Mouse (Mus musculus) heart, adult 18-20 months (tissue): ENCODE measurements around the gene Itih5. TPM values are rescaled to one million over a fixed set of nuclear protein-coding genes. Genes with fewer than 3 reads are reported as not detected.

ENCODE experiments used
- total RNA-seq, 2 experiments: library from RNA; stranded (reverse); gene quantifications; 2 replicates each; pipeline ENCODE4 v1.2.3; 2021

Gene Itih5
- total RNA-seq, 2 experiments from 2014 or later, result 4.2 to 6.0 TPM

Other genes starting within 250 kb of the Itih5 start
- gene Taf3, start 105.0 kb upstream of the Itih5 start, total RNA-seq, result 1 to 10 TPM; 8.2 to 8.4 TPM
- gene Atp5c1, start 73.1 kb upstream of the Itih5 start, total RNA-seq, result 1,000 to 10,000 TPM; 1,460 to 1,539 TPM
- gene Kin, start 73.0 kb upstream of the Itih5 start, total RNA-seq, result 1 to 10 TPM; 7.8 to 9.4 TPM
- under 1 TPM; 0.35 to 0.85 TPM for gene Itih2, start 22.2 kb upstream of the Itih5 start, total RNA-seq
- gene Sfmbt2, start 216.9 kb downstream of the Itih5 start, total RNA-seq, result under 1 TPM; 0.27 to 0.33 TPM